Comparison of ENCODE assay signal across 1 mouse cellular context in genomic region chr10:78224136-78224535, GRCm38 (mm10).
A peak's percentile ranks its signal among the peaks of the same experiment; 100 is the strongest.
TF ChIP-seq lines count a peak whose summit lies in the region.

No protein-coding gene starts in this region.

TF ChIP-seq in CH12.LX, 34 proteins besides CTCF, POLR2A, EP300 and RAD21 (continued from another document):
- TF ChIP-seq MXI1 (IDR thresholded peaks at IDR 0.05; ENCODE audit: low read depth, low read length) (peak; percentile 81; the same call in 1 of the 2 replicates), SIN3A (IDR thresholded peaks at IDR 0.05; ENCODE audit: low read length) (peak; percentile 57), MAZ (IDR thresholded peaks at IDR 0.05; ENCODE audit: low read depth, low read length) (0 out of 2 replicates have a peak, but pooled peaks have one; percentile 16), MAX (IDR thresholded peaks at IDR 0.05; ENCODE audit: low read length) (peak; percentile 97), ZNF384 (IDR thresholded peaks at IDR 0.05; ENCODE audit: low read depth, low read length) (no peak), TCF12 (IDR thresholded peaks at IDR 0.05; ENCODE audit: low read depth, low read length) (peak; percentile 74; the same call in 1 of the 2 replicates), IRF4 (IDR thresholded peaks at IDR 0.05; ENCODE audit: low read depth, low read length) (peak; percentile 79), NRF1 (IDR thresholded peaks at IDR 0.05; ENCODE audit: low read depth, low read length) (peak; percentile 41; the same call in 1 of the 2 replicates), UBTF (IDR thresholded peaks at IDR 0.05; ENCODE audit: low read depth, low read length) (no peak), RCOR1 (conservative IDR thresholded peaks at IDR 0.05; ENCODE audit: low read depth, low read length) (no peak), JUN (IDR thresholded peaks at IDR 0.05; ENCODE audit: insufficient read depth, low read depth, low read length) (no peak), ZKSCAN1 (IDR thresholded peaks at IDR 0.05; ENCODE audit: borderline replicate concordance, low read depth, low read length) (no peak), SMC3 (IDR thresholded peaks at IDR 0.05; ENCODE audit: low read depth, low read length) (peak; percentile 8; the same call in 1 of the 2 replicates), CHD1 (IDR thresholded peaks at IDR 0.05; ENCODE audit: low read depth, low read length) (peak; percentile 84; the same call in 1 of the 2 replicates)
TF ChIP-seq in CH12.LX: peak in this region for 16.
